Mouse (Mus musculus): ENCODE measurements at regions not wholly inside any gene's neighbourhood (a gene's known extent, or its start where the extent isn't known, plus 50 kb on each side); places are given as distances from the start of the nearest gene placed in this dataset.

GRCm38 (mm10) chr7:145008662-145009333, 69.1 kb upstream of the Ccnd1 start:
- Histone ChIP-seq H3K36me3 (ENCODE audit: inconsistent target) (no peaks in the 10 kb centered on the region), H3K27ac (no peak overlapping the region), H3K79me2 (ENCODE audit: inconsistent target) (no peaks in the 10 kb centered on the region), H3K4me3 (ENCODE audit: inconsistent target) (no peak overlapping the region)
- 90% methylated on average over 7 of the region's 7 CpGs for WGBS (ENCODE audit: missing documents)

- no peak overlapping the region for H3K27ac ChIP-seq
- no peaks in the 10 kb centered on the region for H3K36me3 ChIP-seq (ENCODE audit: inconsistent target)
- H3K4me3 ChIP-seq (ENCODE audit: inconsistent target): no peak overlapping the region
- WGBS (ENCODE audit: missing documents): 81% methylated on average over 2 of the region's 2 CpGs
- no peaks in the 10 kb centered on the region for H3K79me2 ChIP-seq (ENCODE audit: inconsistent target)
Observed at GRCm38 (mm10) chr7:145007216-145007615, 67.5 kb upstream of the Ccnd1 start.

- no peak overlapping the region for H3K4me3 ChIP-seq (ENCODE audit: inconsistent target)
- no peaks in the 10 kb centered on the region for H3K79me2 ChIP-seq (ENCODE audit: inconsistent target)
- no peak overlapping the region for H3K27ac ChIP-seq
- WGBS (ENCODE audit: missing documents): 93% methylated on average over 3 of the region's 4 CpGs
- no peaks in the 10 kb centered on the region for H3K36me3 ChIP-seq (ENCODE audit: inconsistent target)
Observed at GRCm38 (mm10) chr7:145001503-145002084, 61.9 kb upstream of the Ccnd1 start.

GRCm38 (mm10) chr7:144999741-145000140, 60.0 kb upstream of the Ccnd1 start:
- 87% methylated on average over 3 of the region's 3 CpGs for WGBS (ENCODE audit: missing documents)
- Histone ChIP-seq H3K79me2 (ENCODE audit: inconsistent target) (no peaks in the 10 kb centered on the region), H3K27ac (no peak overlapping the region), H3K36me3 (ENCODE audit: inconsistent target) (no peaks in the 10 kb centered on the region), H3K4me3 (ENCODE audit: inconsistent target) (no peak overlapping the region)

GRCm38 (mm10) chr7:144996847-144997246, 57.1 kb upstream of the Ccnd1 start:
- no peak overlapping the region for H3K27ac ChIP-seq
- H3K36me3 ChIP-seq (ENCODE audit: inconsistent target): no peaks in the 10 kb centered on the region
- H3K79me2 ChIP-seq (ENCODE audit: inconsistent target): no peaks in the 10 kb centered on the region
- H3K4me3 ChIP-seq (ENCODE audit: inconsistent target): no peak overlapping the region
- 93% methylated on average over 3 of the region's 3 CpGs for WGBS (ENCODE audit: missing documents)

- Histone ChIP-seq H3K4me3 (ENCODE audit: inconsistent target) (no peak overlapping the region), H3K79me2 (ENCODE audit: inconsistent target) (no peaks in the 10 kb centered on the region), H3K27ac (no peak overlapping the region), H3K36me3 (ENCODE audit: inconsistent target) (no peaks in the 10 kb centered on the region)
- 71% methylated on average over 4 of the region's 4 CpGs for WGBS (ENCODE audit: missing documents)
Observed at GRCm38 (mm10) chr7:144994229-144994628, 54.5 kb upstream of the Ccnd1 start.

- no peak overlapping the region for H3K27ac ChIP-seq
- no peaks in the 10 kb centered on the region for H3K36me3 ChIP-seq (ENCODE audit: inconsistent target)
- H3K4me3 ChIP-seq (ENCODE audit: inconsistent target): no peak overlapping the region
- WGBS (ENCODE audit: missing documents): 96% methylated on average over 4 of the region's 4 CpGs
- no peaks in the 10 kb centered on the region for H3K79me2 ChIP-seq (ENCODE audit: inconsistent target)
Observed at GRCm38 (mm10) chr7:144993566-144993965, 53.8 kb upstream of the Ccnd1 start.

- no peak overlapping the region for H3K27ac ChIP-seq
- H3K36me3 ChIP-seq (ENCODE audit: inconsistent target): no peaks in the 10 kb centered on the region
- H3K4me3 ChIP-seq (ENCODE audit: inconsistent target): no peak overlapping the region
- no peaks in the 10 kb centered on the region for H3K79me2 ChIP-seq (ENCODE audit: inconsistent target)
- WGBS (ENCODE audit: missing documents): 100% methylated on average over 1 of the region's 1 CpGs
Observed at GRCm38 (mm10) chr7:144991760-144992159, 52.0 kb upstream of the Ccnd1 start.
